Mouse (Mus musculus) forebrain, embryonic 15.5 days (tissue): ENCODE results near the gene Gabrd. TPM values are rescaled to one million over a fixed set of nuclear protein-coding genes. Genes with fewer than 3 reads are reported as not detected.

Source experiments
- ATAC-seq: fragments of 200-750 bp; cut with Nextera tagmentation; replicated peaks from 2 replicates; pipeline ENCODE4 v1.8.0; 2017; ENCODE audit warnings: mild to moderate bottlenecking, moderate TSS enrichment, moderate library complexity
- H3K27ac ChIP-seq: fragments of 300-500 bp; sonication (generic); replicated peaks from 2 replicates; pipeline ENCODE4 v1.5.1; 2015; ENCODE audit warnings: mild to moderate bottlenecking, inconsistent platforms
- H3K27me3 ChIP-seq: fragments of 300-500 bp; sonication (generic); 2 replicates; pipeline ENCODE4 v1.6.1; 2015; ENCODE audit warnings: inconsistent platforms
- H3K36me3 ChIP-seq: fragments of 300-500 bp; sonication (generic); 2 replicates; pipeline ENCODE4 v1.6.1; 2015; ENCODE audit warnings: mild to moderate bottlenecking, inconsistent platforms
- H3K4me1 ChIP-seq: fragments of 300-500 bp; sonication (generic); 2 replicates; pipeline ENCODE4 v1.6.1; 2015; ENCODE audit warnings: inconsistent platforms
- H3K4me2 ChIP-seq: fragments of 300-500 bp; sonication (generic); replicated peaks from 2 replicates; pipeline ENCODE4 v1.6.1; 2015; ENCODE audit warnings: mild to moderate bottlenecking, inconsistent platforms
- H3K4me3 ChIP-seq: fragments of 300-500 bp; sonication (generic); 2 replicates; pipeline ENCODE4 v1.5.1; 2015; ENCODE audit warnings: mild to moderate bottlenecking, inconsistent platforms
- H3K9ac ChIP-seq: fragments of 300-500 bp; sonication (generic); replicated peaks from 2 replicates; pipeline ENCODE4 v1.6.1; 2015; ENCODE audit warnings: mild to moderate bottlenecking, inconsistent platforms
- H3K9me3 ChIP-seq: fragments of 300-500 bp; sonication (generic); 2 replicates; pipeline ENCODE4 v1.6.1; 2016; ENCODE audit warnings: inconsistent platforms
- WGBS: fragments of 180-500 bp; shearing (Covaris S2); methylation state at CpG from one replicate; pipeline ENCODE4 v1.1.7; 2015; ENCODE audit warnings: mixed read lengths; 5-methylcytosine and 5-hydroxymethylcytosine counted together
- polyA plus RNA-seq: library from polyadenylated mRNA; unstranded; fragments of >200 nt; fragmentation: Nextera tagmentation; extraction: Ambion mirVana; gene quantifications from 2 replicates; pipeline ENCODE4 v1.2.1, GENCODE M21; 2015

Gene Gabrd
- polyA plus RNA-seq, 1 experiment from 2014 or later, result 2.6 TPM

GRCm38 (mm10) chr4:155381974-155382373, 15.9 kb downstream of the Gabrd start:
- H3K4me1 ChIP-seq, result no peaks in the 10 kb centered on the region
- ATAC-seq, result no peak
- no peak overlapping the region for H3K9ac ChIP-seq
- no peak overlapping the region for H3K4me2 ChIP-seq
- H3K27ac ChIP-seq, result no peak overlapping the region
- H3K9me3 ChIP-seq, result no peaks in the 10 kb centered on the region
- H3K4me3 ChIP-seq, result no peak overlapping the region
- 63% methylated on average over 7 of the region's 7 CpGs for WGBS
- H3K36me3 ChIP-seq, result no peaks in the 10 kb centered on the region
- no peaks in the 10 kb centered on the region for H3K27me3 ChIP-seq

DNA sequence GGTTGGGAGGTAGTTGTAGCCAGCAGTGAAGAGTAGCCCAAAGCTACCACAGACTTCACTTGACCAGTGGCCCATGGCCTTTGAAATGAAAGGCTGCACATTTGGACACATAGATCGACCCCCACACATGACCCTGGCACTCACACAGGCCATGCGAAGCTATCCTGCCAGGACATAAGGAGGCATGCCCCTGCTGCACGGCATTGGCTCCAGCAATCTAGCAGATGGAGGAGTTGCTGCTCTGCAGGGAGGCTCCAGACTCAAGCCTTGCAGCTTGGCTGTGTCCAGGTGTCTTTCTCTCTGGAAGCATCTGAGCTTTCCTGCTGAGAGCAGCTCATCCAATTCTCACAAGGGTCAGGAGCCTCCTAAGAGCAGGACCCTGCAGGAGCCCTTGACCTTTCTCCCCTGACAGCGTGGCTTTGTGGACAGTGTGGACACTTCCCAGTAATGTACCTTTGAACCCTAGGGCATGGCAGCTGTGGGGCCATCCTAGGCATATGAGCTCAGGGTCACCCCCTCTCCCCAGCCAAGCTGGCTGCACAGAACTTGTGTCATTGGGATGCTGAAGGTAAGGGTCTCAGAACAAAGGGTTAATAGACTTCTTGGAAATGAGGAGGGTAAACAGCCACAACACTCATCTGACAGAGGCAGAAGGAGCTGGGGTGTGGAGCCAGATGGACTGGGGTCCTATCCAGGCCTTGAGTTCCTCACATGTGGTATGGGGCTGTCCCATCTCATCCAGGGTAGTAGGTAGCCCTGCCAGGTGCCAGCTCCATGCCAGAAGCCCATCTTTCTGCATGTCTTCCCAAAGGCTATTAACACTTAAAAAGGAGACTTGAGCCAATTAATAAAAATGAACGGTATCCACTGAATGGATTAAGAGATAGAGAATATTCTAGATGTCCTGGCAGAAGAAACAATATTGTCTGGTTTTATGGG, 25.8 kb downstream of the Gabrd start:
- ATAC-seq, result no peak

GRCm38 (mm10) chr4:155370737-155371715, 26.9 kb downstream of the Gabrd start:
- WGBS, result 82% methylated on average over 15 of the region's 15 CpGs
- Histone ChIP-seq H3K27ac (no peak overlapping the region), H3K4me1 (peaks cover 4% of the 10 kb centered on the region; the same call in 1 of the 2 replicates), H3K9me3 (no peaks in the 10 kb centered on the region), H3K9ac (no peak overlapping the region), H3K36me3 (no peaks in the 10 kb centered on the region), H3K4me2 (no peak overlapping the region), H3K4me3 (no peak overlapping the region), H3K27me3 (0 out of 2 replicates have a peak, but pooled peaks cover 3% of the 10 kb centered on the region)
- ATAC-seq, result no peak

More for the DNA sequence above, 25.8 kb downstream of the Gabrd start:
- H3K27me3 ChIP-seq, result no peaks in the 10 kb centered on the region
- 77% methylated on average over 5 of the region's 5 CpGs for WGBS
- no peak overlapping the region for H3K27ac ChIP-seq
- H3K9me3 ChIP-seq, result no peaks in the 10 kb centered on the region
- no peak overlapping the region for H3K4me3 ChIP-seq
- H3K36me3 ChIP-seq, result no peaks in the 10 kb centered on the region
- peaks cover 4% of the 10 kb centered on the region; the same call in 1 of the 2 replicates for H3K4me1 ChIP-seq
- no peak overlapping the region for H3K4me2 ChIP-seq
- H3K9ac ChIP-seq, result no peak overlapping the region

- no peak overlapping the region for H3K27ac ChIP-seq
- ATAC-seq, result no peak
- 0 out of 2 replicates have a peak overlapping the region, but pooled peaks have one; percentile 15 for H3K4me2 ChIP-seq
- 23% methylated on average over 12 of the region's 12 CpGs for WGBS
- no peaks in the 10 kb centered on the region for H3K36me3 ChIP-seq
- peaks cover 4% of the 10 kb centered on the region; the same call in 1 of the 2 replicates for H3K4me1 ChIP-seq
- no peak overlapping the region for H3K4me3 ChIP-seq
- H3K27me3 ChIP-seq, result peaks cover 10% of the 10 kb centered on the region; the same call in 1 of the 2 replicates
- H3K9me3 ChIP-seq, result no peaks in the 10 kb centered on the region
- no peak overlapping the region for H3K9ac ChIP-seq
These were observed 29.2 kb downstream of the Gabrd start for GRCm38 (mm10) chr4:155368684-155369083.

DNA sequence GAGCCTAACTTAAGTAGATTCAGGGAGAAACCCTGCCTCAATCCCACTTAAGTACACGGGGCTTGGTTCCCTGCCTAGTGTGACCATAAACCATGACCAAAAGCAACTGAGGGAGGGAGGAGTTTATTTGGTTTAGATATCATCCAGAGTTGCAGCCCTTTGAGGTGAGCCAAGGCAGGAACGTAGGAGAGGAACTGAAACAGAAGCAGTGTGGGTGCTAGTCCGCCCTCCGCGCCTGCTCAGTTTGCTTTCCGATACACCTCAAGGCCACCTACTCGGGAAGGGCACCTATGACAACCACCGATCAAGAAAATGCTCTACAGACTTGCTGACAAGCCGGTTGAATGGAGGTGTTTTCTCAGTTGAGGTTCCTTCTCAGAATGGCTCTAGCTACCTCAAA, 30.2 kb downstream of the Gabrd start:
- H3K9ac ChIP-seq, result no peak overlapping the region
- H3K9me3 ChIP-seq, result no peaks in the 10 kb centered on the region
- H3K27ac ChIP-seq, result no peak overlapping the region
- H3K4me2 ChIP-seq, result no peak overlapping the region
- H3K27me3 ChIP-seq, result peaks cover 17% of the 10 kb centered on the region
- H3K4me1 ChIP-seq, result peaks cover 4% of the 10 kb centered on the region; the same call in 1 of the 2 replicates
- no peak overlapping the region for H3K4me3 ChIP-seq
- 95% methylated on average over 9 of the region's 9 CpGs for WGBS
- no peaks in the 10 kb centered on the region for H3K36me3 ChIP-seq
- no peak for ATAC-seq

- ATAC-seq, result no peak
- WGBS, result 90% methylated on average over 6 of the region's 6 CpGs
- H3K9ac ChIP-seq, result no peak overlapping the region
These were observed 31.1 kb downstream of the Gabrd start for GRCm38 (mm10) chr4:155366784-155367183.

DNA sequence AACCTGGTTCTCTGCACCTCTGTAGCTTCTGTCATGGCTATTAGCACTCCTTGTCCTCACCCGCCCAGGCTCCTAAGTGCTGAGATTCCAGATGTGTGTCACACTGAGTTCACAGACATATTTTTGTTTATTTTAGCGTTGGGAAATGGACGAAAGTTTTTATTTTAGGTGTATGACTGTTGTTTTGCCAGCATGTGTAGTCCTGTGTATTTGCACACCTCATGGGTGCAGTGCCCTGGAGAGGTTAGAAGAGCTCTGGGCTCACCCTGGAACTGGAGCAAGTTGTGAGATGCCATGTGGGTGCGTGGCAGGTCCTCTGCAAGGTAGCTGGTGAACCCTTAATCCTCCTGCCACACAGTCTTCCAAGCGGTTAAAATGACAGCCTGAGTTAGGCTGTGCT, 35.5 kb downstream of the Gabrd start:
- Histone ChIP-seq H3K27me3 (peaks cover 64% of the 10 kb centered on the region), H3K4me2 (no peak overlapping the region), H3K4me1 (peaks cover 12% of the 10 kb centered on the region), H3K4me3 (no peak overlapping the region), H3K9me3 (no peaks in the 10 kb centered on the region), H3K36me3 (no peaks in the 10 kb centered on the region), H3K27ac (no peak overlapping the region), H3K9ac (no peak overlapping the region)
- ATAC-seq, result no peak
- WGBS, result 47% methylated on average over 5 of the region's 5 CpGs

More at GRCm38 (mm10) chr4:155366784-155367183, 31.1 kb downstream of the Gabrd start:
- Histone ChIP-seq H3K36me3 (no peaks in the 10 kb centered on the region), H3K4me1 (peaks cover 4% of the 10 kb centered on the region), H3K4me3 (no peak overlapping the region), H3K9me3 (no peaks in the 10 kb centered on the region), H3K27ac (no peak overlapping the region), H3K4me2 (no peak overlapping the region), H3K27me3 (peaks cover 27% of the 10 kb centered on the region)

DNA sequence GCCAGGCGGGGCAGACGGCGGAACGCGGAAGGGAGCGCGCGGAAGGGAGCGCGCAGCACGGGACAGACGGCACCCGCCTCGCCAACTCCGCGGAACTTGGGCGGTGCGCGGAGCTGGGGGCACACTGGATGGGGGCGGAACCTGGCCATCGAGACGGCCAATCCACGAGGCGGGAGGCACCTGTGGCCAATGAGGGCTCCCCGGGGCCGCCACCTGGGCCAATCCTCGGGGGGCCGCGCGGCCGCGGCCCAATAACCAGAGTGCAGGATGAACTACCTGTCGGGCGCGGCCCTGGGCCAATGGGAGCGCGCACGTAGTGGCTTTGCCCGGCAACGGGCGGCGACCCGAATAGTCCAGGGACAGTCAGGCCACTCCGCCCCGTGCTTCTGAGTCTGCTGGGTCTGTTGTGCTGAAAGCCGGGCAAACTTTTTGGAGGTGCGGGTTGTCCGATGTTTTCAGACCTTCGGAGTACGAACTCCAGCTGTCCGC, 36.6 kb downstream of the Gabrd start, which contains the start of gene Prkcz:
TSS of gene Prkcz (minus strand) at position 59 of the 489 bp plus-strand sequence.
- H3K4me2 ChIP-seq, result peak within 1 kb of the TSS; percentile 54
- no peaks in the 10 kb centered on the region for H3K36me3 ChIP-seq
- under 1% methylated on average over 51 of the region's 51 CpGs for WGBS
- H3K4me3 ChIP-seq, result peak within 1 kb of the TSS; percentile 40
- H3K4me1 ChIP-seq, result peaks cover 12% of the 10 kb centered on the region
- peak; percentile 64; the same call in 1 of the 2 replicates for ATAC-seq
- no peak within 1 kb of the TSS for H3K9ac ChIP-seq
- H3K27ac ChIP-seq, result no peak within 1 kb of the TSS
- peaks cover 64% of the 10 kb centered on the region for H3K27me3 ChIP-seq
- H3K9me3 ChIP-seq, result no peaks in the 10 kb centered on the region

DNA sequence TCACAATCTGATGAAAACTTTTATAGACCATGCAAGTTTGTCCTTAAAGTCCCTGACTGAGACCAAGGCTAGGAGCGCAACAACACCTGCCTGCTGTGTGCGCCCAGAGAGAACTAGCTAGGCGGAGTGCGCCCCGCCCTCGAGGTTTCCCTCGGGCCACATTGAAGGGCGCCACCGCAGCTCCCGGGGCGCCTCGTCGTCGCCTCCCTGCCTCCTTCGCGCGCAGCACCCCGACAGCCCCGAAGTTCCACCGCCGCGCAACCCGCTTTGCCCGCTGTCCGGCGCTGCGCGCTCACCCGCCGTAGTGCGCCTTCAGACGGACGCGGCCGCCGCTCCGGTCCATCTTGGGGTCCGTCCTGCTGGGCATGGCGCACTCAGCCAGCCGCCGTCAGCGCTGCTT, 37.1 kb downstream of the Gabrd start:
- ATAC-seq, result no peak
- Histone ChIP-seq H3K36me3 (no peaks in the 10 kb centered on the region), H3K4me3 (peak overlapping the region; percentile 40), H3K4me2 (peak overlapping the region; percentile 54), H3K9me3 (no peaks in the 10 kb centered on the region), H3K27ac (no peak overlapping the region), H3K4me1 (peaks cover 12% of the 10 kb centered on the region), H3K9ac (no peak overlapping the region), H3K27me3 (peaks cover 59% of the 10 kb centered on the region)
- WGBS, result under 1% methylated on average over 41 of the region's 42 CpGs

- H3K9ac ChIP-seq, result no peak overlapping the region
- ATAC-seq, result no peak
- H3K27me3 ChIP-seq, result peaks cover 58% of the 10 kb centered on the region
- 47% methylated on average over 12 of the region's 12 CpGs for WGBS
- no peaks in the 10 kb centered on the region for H3K36me3 ChIP-seq
- peaks cover 12% of the 10 kb centered on the region for H3K4me1 ChIP-seq
- H3K4me3 ChIP-seq, result no peak overlapping the region
- no peak overlapping the region for H3K27ac ChIP-seq
- no peak overlapping the region for H3K4me2 ChIP-seq
- H3K9me3 ChIP-seq, result no peaks in the 10 kb centered on the region
These were observed 38.1 kb downstream of the Gabrd start for GRCm38 (mm10) chr4:155359560-155360464.

GRCm38 (mm10) chr4:155357601-155358000, 40.3 kb downstream of the Gabrd start:
- H3K9me3 ChIP-seq, result no peaks in the 10 kb centered on the region
- peaks cover 45% of the 10 kb centered on the region for H3K27me3 ChIP-seq
- no peaks in the 10 kb centered on the region for H3K36me3 ChIP-seq
- peaks cover 12% of the 10 kb centered on the region for H3K4me1 ChIP-seq
- no peak for ATAC-seq
- no peak overlapping the region for H3K27ac ChIP-seq
- H3K4me3 ChIP-seq, result no peak overlapping the region
- H3K4me2 ChIP-seq, result no peak overlapping the region
- WGBS, result 52% methylated on average over 2 of the region's 2 CpGs
- no peak overlapping the region for H3K9ac ChIP-seq
